In genomic region chr11:107140756-107141155, GRCm38 (mm10) we compare ENCODE assay signal across 17 mouse cellular contexts. TPM values are rescaled to one million over a fixed set of nuclear protein-coding genes. Genes with fewer than 3 reads are reported as not detected.
DNase-seq lines count a peak whose midpoint lies in the region; ATAC-seq lines count a peak whose summit lies in the region.
"Had no signal": no experiment of that assay in that cellular context is flagged by ENCODE, and none has a peak within 500 bp of the region (broad histone marks: within the 10 kb centered on the region; RNA-seq: fewer than 3 reads in every experiment).

No protein-coding gene starts in this region.

- no peak for ATAC-seq in midbrain, embryonic 14.5 days (ENCODE audit: low FRiP score, low TSS enrichment)
- no peak for ATAC-seq in forebrain, embryonic 15.5 days (replicated peaks)
- ATAC-seq in frontal cortex, adult (ENCODE audit: low TSS enrichment): no peak
- ATAC-seq: intestine, embryonic 16.5 days had no signal

- no peaks in the 10 kb centered on the region for H3K9me3 ChIP-seq in midbrain, embryonic 14.5 days (ENCODE audit: control insufficient read depth, low read length)
- no peaks in the 10 kb centered on the region for H3K9me3 ChIP-seq in forebrain, embryonic 15.5 days
- H3K9me3 ChIP-seq: embryonic facial prominence, embryonic 10.5 days; heart, embryonic 13.5 days; hindbrain, embryonic 10.5 days had no signal

- H3K9ac ChIP-seq in midbrain, embryonic 14.5 days (replicated peaks; ENCODE audit: low read length): no peak overlapping the region
- H3K9ac ChIP-seq in forebrain, embryonic 15.5 days (replicated peaks): no peak overlapping the region
- H3K9ac ChIP-seq: heart, embryonic 13.5 days had no signal

- H3K36me3 ChIP-seq in midbrain, embryonic 14.5 days (ENCODE audit: control insufficient read depth, insufficient read depth, low read length): no peaks in the 10 kb centered on the region
- no peaks in the 10 kb centered on the region for H3K36me3 ChIP-seq in forebrain, embryonic 15.5 days
- H3K36me3 ChIP-seq: embryonic facial prominence, embryonic 10.5 days; heart, embryonic 13.5 days; hindbrain, embryonic 10.5 days had no signal

- no peaks in the 10 kb centered on the region for H3K4me1 ChIP-seq in midbrain, embryonic 14.5 days (ENCODE audit: control insufficient read depth, insufficient read depth, low read length)
- no peaks in the 10 kb centered on the region for H3K4me1 ChIP-seq in forebrain, embryonic 15.5 days
- H3K4me1 ChIP-seq: heart, embryonic 13.5 days; hindbrain, embryonic 10.5 days had no signal

- no peak overlapping the region for H3K27ac ChIP-seq in midbrain, embryonic 14.5 days (replicated peaks; ENCODE audit: low read depth, low read length)
- H3K27ac ChIP-seq in forebrain, embryonic 15.5 days (replicated peaks): no peak overlapping the region
- H3K27ac ChIP-seq: embryonic facial prominence, embryonic 10.5 days; heart, embryonic 13.5 days; hindbrain, embryonic 10.5 days had no signal

- DNase-seq in lung, postnatal 36 days: peak; percentile 16
- DNase-seq in lung, postnatal 14 days: no peak
- peak; percentile 75 for DNase-seq in ZHBTc4 (ENCODE audit: low read depth, low spot score)
- DNase-seq in spleen, postnatal 36 days (ENCODE audit: low spot score in 2 of 2): peak; percentile 74 to 77
- peak; percentile 63 for DNase-seq in thymus, postnatal 4 days
- DNase-seq in midbrain, embryonic 14.5 days: no peak
- DNase-seq: cerebellum, postnatal 14 days; gastrocnemius, postnatal 25 days; kidney, postnatal 10 days had no signal

- H3K27me3 ChIP-seq in midbrain, embryonic 14.5 days (ENCODE audit: control insufficient read depth, insufficient read depth, low read length): no peaks in the 10 kb centered on the region
- no peaks in the 10 kb centered on the region for H3K27me3 ChIP-seq in forebrain, embryonic 15.5 days
- H3K27me3 ChIP-seq: heart, embryonic 13.5 days had no signal

- 26% methylated on average over 6 of the region's 6 CpGs for WGBS in midbrain, embryonic 14.5 days
- 29% methylated on average over 6 of the region's 6 CpGs for WGBS in forebrain, embryonic 15.5 days

- H3K4me3 ChIP-seq in midbrain, embryonic 14.5 days (replicated peaks; ENCODE audit: low read depth, low read length): no peak overlapping the region
- H3K4me3 ChIP-seq in forebrain, embryonic 15.5 days: no peak overlapping the region
- H3K4me3 ChIP-seq: embryonic facial prominence, embryonic 10.5 days; erythroblast, embryonic 14.5 days; heart, embryonic 13.5 days; hindbrain, embryonic 10.5 days had no signal

- H3K4me2 ChIP-seq in midbrain, embryonic 14.5 days (ENCODE audit: low read length): no peak overlapping the region
- no peak overlapping the region for H3K4me2 ChIP-seq in forebrain, embryonic 15.5 days (replicated peaks)
- H3K4me2 ChIP-seq: heart, embryonic 13.5 days; midbrain, embryonic 11.5 days had no signal

RNA-seq across cellular contexts. Expression of gene Bptf, which starts 8.8 kb away (rescaled TPM):
- polyA plus RNA-seq in midbrain, embryonic 14.5 days (2014; fragmentation: Nextera tagmentation; extraction: Ambion mirVana): 40.4 and 46.9 TPM in 2 replicates
- 37.1 and 38.0 TPM in 2 replicates for polyA plus RNA-seq in forebrain, embryonic 15.5 days (2015; fragmentation: Nextera tagmentation; extraction: Ambion mirVana)

RNA-seq across cellular contexts. Expression of gene Nol11, which starts 48.4 kb away (rescaled TPM):
- 43.3 and 57.7 TPM in 2 replicates for polyA plus RNA-seq in midbrain, embryonic 14.5 days (2014; fragmentation: Nextera tagmentation; extraction: Ambion mirVana)
- polyA plus RNA-seq in forebrain, embryonic 15.5 days (2015; fragmentation: Nextera tagmentation; extraction: Ambion mirVana): 53.9 and 55.4 TPM in 2 replicates

Comparison
In these comparisons a context has a peak if more than half of its experiments do, and no peak if none do; other contexts are left out.
1. DNase-seq: peak in lung, postnatal 36 days (single experiment), ZHBTc4 (single experiment), spleen, postnatal 36 days (2 of 2) and thymus, postnatal 4 days (single experiment); none in lung, postnatal 14 days (single experiment) and midbrain, embryonic 14.5 days (single experiment).